Mouse (Mus musculus) limb, embryonic 12.5 days (tissue): Measurements from ENCODE around the gene Gm3646. TPM values are rescaled to one million over a fixed set of nuclear protein-coding genes. Genes with fewer than 3 reads are reported as not detected.

Source experiments
- ATAC-seq: fragments of 200-750 bp; cut with Nextera tagmentation; 2 replicates; pipeline ENCODE4 v1.8.0; 2017; ENCODE audit warnings: low read depth, moderate TSS enrichment; ENCODE audit not compliant: insufficient number of reproducible peaks, insufficient read depth, low FRiP score, low TSS enrichment
- H3K27ac ChIP-seq: fragments of 300-500 bp; sonication (generic); 2 replicates; pipeline ENCODE4 v1.5.1; 2016; ENCODE audit warnings: mild to moderate bottlenecking, moderate library complexity
- H3K27me3 ChIP-seq: fragments of 300-500 bp; sonication (generic); 2 replicates; pipeline ENCODE4 v1.6.1; 2016; ENCODE audit warnings: mild to moderate bottlenecking, moderate library complexity
- H3K36me3 ChIP-seq: fragments of 300-500 bp; sonication (generic); 2 replicates; pipeline ENCODE4 v1.6.1; 2016; ENCODE audit warnings: mild to moderate bottlenecking, moderate library complexity
- H3K4me1 ChIP-seq: fragments of 300-500 bp; sonication (generic); replicated peaks from 2 replicates; pipeline ENCODE4 v1.6.1; 2016
- H3K4me2 ChIP-seq: fragments of 300-500 bp; sonication (generic); 2 replicates; pipeline ENCODE4 v1.6.1; 2016; ENCODE audit warnings: mild to moderate bottlenecking, moderate library complexity
- H3K4me3 ChIP-seq: fragments of 300-500 bp; sonication (generic); replicated peaks from 2 replicates; pipeline ENCODE4 v1.5.1; 2016; ENCODE audit warnings: mild to moderate bottlenecking
- H3K9ac ChIP-seq: fragments of 300-500 bp; sonication (generic); replicated peaks from 2 replicates; pipeline ENCODE4 v1.6.1; 2016; ENCODE audit warnings: mild to moderate bottlenecking, moderate library complexity
- H3K9me3 ChIP-seq: fragments of 300-500 bp; sonication (generic); 2 replicates; pipeline ENCODE4 v1.6.1; 2016; ENCODE audit warnings: mild to moderate bottlenecking, moderate library complexity
- WGBS: fragments of 180-500 bp; shearing (Covaris S2); methylation state at CpG from one replicate; pipeline ENCODE4 v1.1.7; 2016; 5-methylcytosine and 5-hydroxymethylcytosine counted together
- polyA plus RNA-seq: library from polyadenylated mRNA; unstranded; fragments of >200 nt; fragmentation: Nextera tagmentation; extraction: Ambion mirVana; gene quantifications from 2 replicates; pipeline ENCODE4 v1.2.1, GENCODE M21; 2016

The Gm3646 gene
- polyA plus RNA-seq: not detected in 2 replicates

- Histone ChIP-seq H3K9me3 (no peaks in the 10 kb centered on the region), H3K27me3 (no peaks in the 10 kb centered on the region), H3K36me3 (no peaks in the 10 kb centered on the region), H3K4me3 (no peak within 1 kb of the TSS), H3K9ac (no peak within 1 kb of the TSS), H3K4me1 (no peaks in the 10 kb centered on the region), H3K4me2 (no peak within 1 kb of the TSS), H3K27ac (no peak within 1 kb of the TSS)
- ATAC-seq: no peak
- WGBS: 70% methylated on average over 4 of the region's 4 CpGs
Observed at GRCm38 (mm10) chr1:39805243-39805979, at the start of gene Gm3646. Gene Gm3646 (minus strand): TSS chr1:39805332.

DNA sequence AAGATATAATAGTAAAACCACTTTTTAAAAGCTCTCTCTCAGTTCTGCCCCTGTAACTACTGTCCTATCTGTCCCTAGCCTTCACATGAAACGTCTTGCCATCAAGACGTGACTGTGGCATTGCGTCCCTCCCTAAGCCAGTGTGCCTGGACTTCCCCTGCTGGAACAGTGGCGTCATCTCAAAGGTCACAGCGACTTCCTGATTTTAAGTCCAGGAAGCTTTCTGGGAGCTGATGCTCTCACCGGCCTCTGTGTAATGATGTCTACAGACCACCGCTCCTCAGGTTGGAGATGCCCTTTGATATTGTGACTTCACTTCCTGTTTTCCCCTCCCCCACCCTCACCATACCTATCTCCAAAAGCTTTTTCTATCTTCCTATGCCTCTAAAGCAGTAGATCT is 41.9 kb upstream of the Gm3646 start:
- WGBS: 85% methylated on average over 7 of the region's 7 CpGs
- Histone ChIP-seq H3K27me3 (no peaks in the 10 kb centered on the region), H3K4me1 (peaks cover 5% of the 10 kb centered on the region; the same call in 1 of the 2 replicates), H3K36me3 (no peaks in the 10 kb centered on the region), H3K4me3 (no peak overlapping the region), H3K9me3 (no peaks in the 10 kb centered on the region), H3K9ac (no peak overlapping the region), H3K4me2 (no peak overlapping the region), H3K27ac (no peak overlapping the region)
- ATAC-seq: no peak

DNA sequence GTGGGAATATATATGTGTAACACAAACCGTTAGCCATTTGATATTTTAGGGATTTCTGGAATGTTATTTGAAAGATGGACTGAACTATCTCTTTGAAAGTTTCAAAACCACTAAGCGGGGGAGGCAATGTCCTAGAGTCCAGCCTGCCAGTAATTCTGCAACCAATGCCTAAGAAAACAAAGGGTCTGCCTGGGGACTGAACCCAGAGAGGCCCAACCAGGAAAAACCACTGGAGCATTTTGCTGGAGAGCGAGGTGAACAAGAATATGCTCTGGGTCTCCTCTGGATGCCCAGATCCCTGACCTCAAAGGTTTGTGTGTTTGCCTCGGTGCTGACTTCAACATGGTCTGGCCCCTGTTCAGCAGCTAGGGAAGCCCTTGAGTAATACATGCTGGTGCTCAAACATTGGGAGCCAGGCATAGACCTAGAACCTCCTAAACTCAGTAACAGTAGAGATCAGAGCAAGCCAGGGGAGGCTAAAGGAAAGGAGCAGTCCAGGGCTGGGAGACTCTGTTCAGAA is 41.0 kb upstream of the Gm3646 start:
- H3K9me3 ChIP-seq: no peaks in the 10 kb centered on the region
- H3K36me3 ChIP-seq: no peaks in the 10 kb centered on the region
- no peak overlapping the region for H3K9ac ChIP-seq
- no peak overlapping the region for H3K4me2 ChIP-seq
- WGBS: 83% methylated on average over 4 of the region's 4 CpGs
- no peak for ATAC-seq
- no peaks in the 10 kb centered on the region for H3K27me3 ChIP-seq
- peaks cover 5% of the 10 kb centered on the region; the same call in 1 of the 2 replicates for H3K4me1 ChIP-seq
- H3K4me3 ChIP-seq: no peak overlapping the region
- no peak overlapping the region for H3K27ac ChIP-seq

GRCm38 (mm10) chr1:39843328-39843727 is 38.2 kb upstream of the Gm3646 start:
- WGBS: 84% methylated on average over 5 of the region's 5 CpGs
- Histone ChIP-seq H3K27ac (no peak overlapping the region), H3K36me3 (no peaks in the 10 kb centered on the region), H3K9me3 (no peaks in the 10 kb centered on the region), H3K9ac (no peak overlapping the region), H3K4me3 (no peak overlapping the region), H3K4me1 (peaks cover 5% of the 10 kb centered on the region; the same call in 1 of the 2 replicates), H3K4me2 (no peak overlapping the region), H3K27me3 (no peaks in the 10 kb centered on the region)
- no peak for ATAC-seq

GRCm38 (mm10) chr1:39842218-39843007 is 37.3 kb upstream of the Gm3646 start:
- Histone ChIP-seq H3K9ac (no peak overlapping the region), H3K4me3 (no peak overlapping the region), H3K9me3 (no peaks in the 10 kb centered on the region), H3K4me2 (no peak overlapping the region), H3K27me3 (no peaks in the 10 kb centered on the region), H3K36me3 (no peaks in the 10 kb centered on the region), H3K27ac (no peak overlapping the region), H3K4me1 (peaks cover 5% of the 10 kb centered on the region; the same call in 1 of the 2 replicates)
- no peak for ATAC-seq
- 89% methylated on average over 14 of the region's 14 CpGs for WGBS

- Histone ChIP-seq H3K4me3 (no peak overlapping the region), H3K4me1 (no peaks in the 10 kb centered on the region), H3K9me3 (no peaks in the 10 kb centered on the region), H3K27me3 (no peaks in the 10 kb centered on the region), H3K36me3 (no peaks in the 10 kb centered on the region), H3K9ac (no peak overlapping the region), H3K4me2 (no peak overlapping the region), H3K27ac (no peak overlapping the region)
- WGBS: 69% methylated on average over 4 of the region's 4 CpGs
- no peak for ATAC-seq
Observed at GRCm38 (mm10) chr1:39840856-39841255, 35.7 kb upstream of the Gm3646 start.

- Histone ChIP-seq H3K4me1 (no peaks in the 10 kb centered on the region), H3K36me3 (no peaks in the 10 kb centered on the region), H3K27me3 (no peaks in the 10 kb centered on the region), H3K9ac (no peak overlapping the region), H3K4me2 (no peak overlapping the region), H3K4me3 (no peak overlapping the region), H3K27ac (no peak overlapping the region), H3K9me3 (no peaks in the 10 kb centered on the region)
- WGBS: 62% methylated on average over 8 of the region's 8 CpGs
- ATAC-seq: no peak
Observed at GRCm38 (mm10) chr1:39839838-39840237, 34.7 kb upstream of the Gm3646 start.

- no peaks in the 10 kb centered on the region for H3K27me3 ChIP-seq
- no peak for ATAC-seq
- no peaks in the 10 kb centered on the region for H3K36me3 ChIP-seq
- H3K9ac ChIP-seq: no peak overlapping the region
- no peak overlapping the region for H3K4me2 ChIP-seq
- WGBS: 72% methylated on average over 10 of the region's 10 CpGs
- H3K9me3 ChIP-seq: no peaks in the 10 kb centered on the region
- H3K4me1 ChIP-seq: no peaks in the 10 kb centered on the region
- H3K4me3 ChIP-seq: no peak overlapping the region
- no peak overlapping the region for H3K27ac ChIP-seq
Observed at GRCm38 (mm10) chr1:39839217-39839616, 34.1 kb upstream of the Gm3646 start.

GRCm38 (mm10) chr1:39838487-39839169 is 33.5 kb upstream of the Gm3646 start:
- Histone ChIP-seq H3K9ac (no peak overlapping the region), H3K4me2 (no peak overlapping the region), H3K27ac (no peak overlapping the region), H3K36me3 (no peaks in the 10 kb centered on the region), H3K27me3 (no peaks in the 10 kb centered on the region), H3K4me3 (no peak overlapping the region), H3K4me1 (no peaks in the 10 kb centered on the region), H3K9me3 (no peaks in the 10 kb centered on the region)
- ATAC-seq: no peak
- WGBS: 84% methylated on average over 12 of the region's 12 CpGs

- H3K4me2 ChIP-seq: no peak overlapping the region
- 40% methylated on average over 4 of the region's 4 CpGs for WGBS
- H3K9me3 ChIP-seq: no peaks in the 10 kb centered on the region
- H3K27me3 ChIP-seq: no peaks in the 10 kb centered on the region
- H3K36me3 ChIP-seq: no peaks in the 10 kb centered on the region
- no peak for ATAC-seq
- no peak overlapping the region for H3K9ac ChIP-seq
- H3K4me3 ChIP-seq: no peak overlapping the region
- H3K4me1 ChIP-seq: peaks cover 18% of the 10 kb centered on the region; the same call in 1 of the 2 replicates
- H3K27ac ChIP-seq: no peak overlapping the region
Observed at GRCm38 (mm10) chr1:39831594-39832039, 26.5 kb upstream of the Gm3646 start.
